Mouse (Mus musculus): ENCODE measurements around the gene Srgap3. TPM values are rescaled to one million over a fixed set of nuclear protein-coding genes. Genes with fewer than 3 reads are reported as not detected.

Srgap3 gene
- total RNA-seq, 1 experiment from 2014 or later: 9.6 TPM

DNA sequence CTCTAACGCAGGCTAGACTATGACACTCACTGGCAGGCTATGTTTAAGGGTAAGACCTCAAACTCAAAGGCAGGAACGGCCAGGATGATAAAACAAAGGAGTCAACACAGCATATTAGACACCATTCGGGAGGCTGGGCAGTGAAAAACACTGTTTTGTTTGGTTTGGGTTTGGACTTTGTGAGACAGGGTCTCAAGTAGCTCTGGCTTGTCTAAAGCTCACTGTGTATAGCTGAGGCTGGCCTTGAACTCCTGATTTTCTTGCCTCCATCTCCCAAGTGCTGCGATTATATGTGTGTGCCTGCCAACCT is 136.6 kb downstream of the Srgap3 start:
- ATAC-seq (replicated peaks in 1 of 2; ENCODE audit: insufficient read depth in 1 of 2, low FRiP score in 2 of 2, low TSS enrichment in 1 of 2, low read depth in 1 of 2, poor library complexity in 2 of 2, severe bottlenecking in 2 of 2): no peak

DNA sequence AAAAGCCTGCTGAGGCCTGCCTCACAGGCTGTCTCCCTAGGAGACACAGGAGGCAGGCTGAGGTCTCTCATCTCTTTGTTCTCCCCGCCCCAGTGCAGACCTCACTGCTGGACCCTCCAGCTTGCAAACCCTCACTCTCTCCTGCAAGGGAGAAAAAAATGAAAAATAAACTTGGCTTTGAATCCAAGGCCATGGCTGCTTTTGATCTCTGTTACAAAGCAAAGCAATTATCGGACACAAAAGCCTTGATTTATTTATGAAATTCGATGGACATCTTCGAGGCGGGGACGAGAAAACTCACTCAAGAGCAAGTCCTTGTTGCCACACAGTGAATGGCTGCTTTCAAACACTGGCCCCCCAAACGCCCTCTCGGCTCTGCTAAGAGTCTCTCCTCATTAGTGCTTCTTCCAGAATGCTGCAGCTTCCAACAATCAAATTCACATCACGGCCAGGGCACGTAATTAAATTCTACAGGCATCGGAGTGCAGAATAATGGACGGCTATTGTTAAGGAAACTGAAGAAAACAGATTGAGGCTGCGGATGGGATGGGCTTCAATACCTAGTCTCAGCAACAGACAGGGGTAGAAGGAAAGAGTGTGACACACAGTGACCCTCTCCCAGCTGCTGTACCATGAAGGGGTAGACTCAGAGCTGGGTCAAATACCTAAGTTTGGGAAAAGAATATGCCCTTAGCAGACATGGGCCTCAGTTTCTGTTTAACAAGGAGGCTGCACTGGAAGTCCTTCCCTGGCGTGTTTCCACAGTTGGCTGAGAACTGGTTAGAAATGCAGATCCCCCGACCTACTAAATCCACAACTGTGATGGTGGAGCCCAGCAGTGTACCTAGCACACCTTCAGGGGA is 137.2 kb downstream of the Srgap3 start:
- no peak for ATAC-seq (replicated peaks in 1 of 2; ENCODE audit: insufficient read depth in 1 of 2, low FRiP score in 2 of 2, low TSS enrichment in 1 of 2, low read depth in 1 of 2, poor library complexity in 2 of 2, severe bottlenecking in 2 of 2)

DNA sequence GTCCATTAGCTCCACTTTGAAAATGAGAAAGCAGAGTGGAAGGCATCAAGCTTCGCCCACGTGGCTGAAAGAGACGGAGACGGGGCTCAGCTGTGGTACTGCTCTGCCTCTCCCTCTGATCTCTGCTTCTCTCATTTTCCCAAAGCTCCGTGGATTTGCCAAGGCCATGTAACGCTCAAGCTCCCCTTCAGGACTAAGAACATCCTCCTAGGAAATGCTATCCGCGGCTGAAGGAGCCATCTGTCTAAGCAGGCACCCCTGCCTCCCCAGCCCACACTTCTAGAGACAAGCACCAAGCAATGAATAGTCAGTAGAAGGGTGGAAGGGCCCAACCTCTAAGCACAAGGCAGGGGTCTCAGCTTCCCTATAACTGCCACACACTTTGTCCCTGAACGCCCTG is 138.3 kb downstream of the Srgap3 start:
- ATAC-seq (replicated peaks in 1 of 2; ENCODE audit: insufficient read depth in 1 of 2, low FRiP score in 2 of 2, low TSS enrichment in 1 of 2, low read depth in 1 of 2, poor library complexity in 2 of 2, severe bottlenecking in 2 of 2): no peak

DNA sequence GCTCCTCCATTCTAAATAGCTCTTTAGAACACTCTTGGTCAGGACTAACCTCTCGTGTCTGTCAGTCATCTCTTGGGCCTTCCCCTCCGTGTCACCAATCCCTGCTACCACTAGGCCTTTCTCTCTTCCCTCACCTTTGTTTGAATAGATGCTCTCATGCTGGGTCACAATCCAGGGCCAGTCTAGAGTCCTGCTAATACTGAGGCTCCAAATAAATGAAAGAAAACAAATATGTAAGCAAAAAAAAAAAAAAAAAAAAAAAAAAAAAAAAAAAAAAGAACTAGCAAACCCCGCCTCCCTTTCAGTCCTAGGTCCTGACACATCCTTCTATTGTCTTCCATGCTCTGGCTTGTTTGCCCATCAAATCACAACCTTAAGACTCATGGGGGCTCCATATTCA is 145.1 kb downstream of the Srgap3 start:
- no peak for ATAC-seq (replicated peaks in 1 of 2; ENCODE audit: insufficient read depth in 1 of 2, low FRiP score in 2 of 2, low TSS enrichment in 1 of 2, low read depth in 1 of 2, poor library complexity in 2 of 2, severe bottlenecking in 2 of 2)

DNA sequence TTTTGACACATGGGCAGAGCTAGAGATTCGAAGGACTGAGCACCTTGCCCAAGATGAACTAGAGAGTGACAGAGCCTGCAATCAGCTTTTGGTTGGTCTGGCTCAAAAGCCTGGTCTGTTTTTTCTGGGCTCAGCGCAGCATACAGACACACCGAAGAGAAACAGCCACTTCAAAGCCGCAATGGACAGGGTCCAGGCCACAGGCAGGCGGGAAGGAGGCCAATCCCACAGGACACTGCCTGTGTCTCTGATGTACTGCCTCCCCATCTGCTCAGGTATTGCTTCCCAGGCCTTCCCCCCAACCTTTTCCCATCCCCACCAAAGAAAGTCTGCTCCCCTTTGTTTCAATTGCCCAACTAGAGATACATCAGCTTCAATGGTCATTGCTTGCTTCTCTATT is 148.7 kb downstream of the Srgap3 start:
- no peak for ATAC-seq (replicated peaks in 1 of 2; ENCODE audit: insufficient read depth in 1 of 2, low FRiP score in 2 of 2, low TSS enrichment in 1 of 2, low read depth in 1 of 2, poor library complexity in 2 of 2, severe bottlenecking in 2 of 2)

DNA sequence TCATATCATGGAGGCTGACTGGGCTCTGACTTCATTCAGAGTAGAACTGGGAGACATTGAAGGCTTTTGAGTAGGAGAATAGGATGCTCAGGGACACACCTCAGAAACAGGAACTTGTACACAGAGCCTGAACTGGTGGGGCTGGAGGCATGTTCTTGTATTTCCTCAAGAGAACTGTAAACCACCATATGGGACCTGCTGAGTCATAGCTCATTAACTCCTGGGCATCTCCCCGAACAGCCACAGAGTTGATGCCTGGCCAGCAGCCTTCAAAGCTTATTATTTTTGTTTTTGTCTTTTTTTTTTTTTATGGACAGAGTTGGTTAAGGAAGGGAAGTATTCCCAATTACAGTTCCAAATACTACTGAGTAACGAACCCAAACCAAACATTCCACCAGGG is 150.5 kb downstream of the Srgap3 start:
- ATAC-seq (replicated peaks in 1 of 2; ENCODE audit: insufficient read depth in 1 of 2, low FRiP score in 2 of 2, low TSS enrichment in 1 of 2, low read depth in 1 of 2, poor library complexity in 2 of 2, severe bottlenecking in 2 of 2): peak; percentile 93 to 96

DNA sequence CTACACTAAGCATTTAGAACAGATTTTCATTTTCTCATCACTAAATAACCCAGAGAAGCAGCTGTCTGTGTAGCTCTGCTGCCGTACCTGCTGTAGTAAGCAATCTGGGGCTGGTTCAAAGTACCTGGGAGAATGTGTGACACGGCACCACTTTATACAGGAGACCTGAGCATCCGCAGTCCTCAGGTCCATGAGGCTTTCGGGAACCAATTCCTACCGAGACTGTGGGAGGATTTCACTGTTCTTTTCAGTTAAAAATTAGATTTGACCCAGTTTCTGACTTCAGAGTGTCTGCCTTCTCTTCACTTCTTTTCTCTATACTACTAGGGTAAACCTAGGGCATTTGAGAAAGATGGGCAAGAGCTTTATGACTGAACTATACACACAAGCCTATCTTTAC is 153.2 kb downstream of the Srgap3 start:
- ATAC-seq (replicated peaks in 1 of 2; ENCODE audit: insufficient read depth in 1 of 2, low FRiP score in 2 of 2, low TSS enrichment in 1 of 2, low read depth in 1 of 2, poor library complexity in 2 of 2, severe bottlenecking in 2 of 2): no peak

DNA sequence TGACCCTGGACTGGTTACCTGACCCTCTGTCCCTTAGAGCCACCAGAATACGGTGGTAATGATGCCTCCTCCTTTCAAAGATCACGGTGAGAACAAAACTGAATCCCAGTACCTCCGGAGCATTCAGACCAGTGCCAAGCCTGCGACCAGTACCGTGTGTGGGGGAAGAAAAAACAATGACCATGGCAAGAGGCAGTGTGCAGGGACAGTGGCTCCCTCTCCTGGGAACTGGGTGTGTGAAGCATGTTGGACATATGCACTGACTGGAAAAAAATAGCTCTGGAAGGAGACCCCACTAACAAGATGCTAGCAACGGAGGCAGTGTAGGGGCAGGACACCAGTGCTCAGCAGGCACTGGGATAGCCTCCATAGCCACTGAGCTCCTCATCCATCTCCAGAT is 157.2 kb downstream of the Srgap3 start:
- no peak for ATAC-seq (replicated peaks in 1 of 2; ENCODE audit: insufficient read depth in 1 of 2, low FRiP score in 2 of 2, low TSS enrichment in 1 of 2, low read depth in 1 of 2, poor library complexity in 2 of 2, severe bottlenecking in 2 of 2)

DNA sequence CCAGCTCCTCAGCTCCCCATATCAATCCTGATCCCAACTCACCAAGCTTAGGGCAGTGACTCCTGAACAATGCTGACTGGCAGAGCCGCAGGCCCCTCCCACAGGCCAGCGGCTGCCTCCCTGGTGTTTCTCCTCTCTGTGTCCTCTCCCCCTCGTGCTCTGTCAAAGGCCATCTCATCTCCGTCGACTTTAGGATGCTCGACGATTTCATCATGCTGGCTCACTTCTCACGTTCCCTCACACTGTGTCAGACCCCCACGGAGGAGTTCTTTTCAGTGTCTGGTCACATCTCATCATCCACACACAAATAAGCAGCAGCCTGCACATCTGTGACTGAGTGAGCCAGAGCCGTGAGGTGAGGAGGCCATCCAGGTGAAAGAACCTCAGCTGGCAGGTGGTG is 158.4 kb downstream of the Srgap3 start:
- no peak for ATAC-seq (replicated peaks in 1 of 2; ENCODE audit: insufficient read depth in 1 of 2, low FRiP score in 2 of 2, low TSS enrichment in 1 of 2, low read depth in 1 of 2, poor library complexity in 2 of 2, severe bottlenecking in 2 of 2)

DNA sequence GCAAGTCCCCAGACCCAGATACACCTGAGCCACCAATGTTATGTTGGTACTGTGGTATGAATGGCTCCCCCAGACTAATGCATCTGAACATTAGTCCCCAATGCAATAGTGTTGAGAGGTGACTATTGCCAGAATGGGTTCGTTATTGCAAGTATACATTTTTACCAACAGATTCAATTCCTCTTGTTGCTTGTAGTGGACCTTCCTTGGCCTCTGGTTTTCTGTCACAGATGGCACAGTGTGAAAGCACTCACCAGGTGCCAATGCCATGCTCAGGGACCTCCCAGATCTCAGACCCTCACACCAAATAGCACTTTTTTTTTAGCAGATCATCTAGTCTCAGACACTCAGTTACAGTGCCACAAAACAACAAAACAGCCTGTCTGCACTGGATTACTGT is 158.9 kb downstream of the Srgap3 start:
- no peak for ATAC-seq (replicated peaks in 1 of 2; ENCODE audit: insufficient read depth in 1 of 2, low FRiP score in 2 of 2, low TSS enrichment in 1 of 2, low read depth in 1 of 2, poor library complexity in 2 of 2, severe bottlenecking in 2 of 2)

DNA sequence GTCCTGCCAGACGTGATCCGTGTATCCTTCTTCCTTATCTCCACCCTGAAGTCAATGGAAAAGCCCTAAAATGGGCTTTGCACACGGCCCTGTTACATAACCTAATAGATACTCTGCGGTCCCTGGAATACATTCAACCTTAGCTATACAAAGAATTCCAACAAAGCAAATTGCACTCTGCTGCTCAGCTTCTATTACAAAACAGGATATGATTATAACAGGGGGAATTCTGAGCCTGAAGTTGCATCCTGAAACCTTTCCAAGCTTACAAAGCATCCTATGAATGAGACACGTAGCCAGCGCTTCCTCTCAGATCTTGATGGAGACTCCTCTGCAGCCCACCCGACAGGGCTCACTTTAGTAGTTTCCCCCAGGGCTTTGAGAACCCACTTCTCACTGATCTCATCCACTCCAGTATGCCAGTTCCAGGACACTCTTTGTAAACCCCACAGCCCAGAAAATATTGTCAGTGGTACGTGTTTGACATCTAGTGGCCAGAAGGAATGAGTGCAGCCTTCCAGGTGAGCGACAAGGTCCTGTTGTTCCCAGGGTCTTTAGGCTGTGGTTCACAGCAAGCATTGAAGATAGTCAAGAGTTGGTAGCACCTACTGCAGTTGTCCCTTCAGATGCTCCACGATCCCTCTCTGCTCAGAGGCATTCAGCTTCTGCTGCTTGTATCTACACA is 165.5 kb downstream of the Srgap3 start:
- ATAC-seq (replicated peaks in 1 of 2; ENCODE audit: insufficient read depth in 1 of 2, low FRiP score in 2 of 2, low TSS enrichment in 1 of 2, low read depth in 1 of 2, poor library complexity in 2 of 2, severe bottlenecking in 2 of 2): no peak

DNA sequence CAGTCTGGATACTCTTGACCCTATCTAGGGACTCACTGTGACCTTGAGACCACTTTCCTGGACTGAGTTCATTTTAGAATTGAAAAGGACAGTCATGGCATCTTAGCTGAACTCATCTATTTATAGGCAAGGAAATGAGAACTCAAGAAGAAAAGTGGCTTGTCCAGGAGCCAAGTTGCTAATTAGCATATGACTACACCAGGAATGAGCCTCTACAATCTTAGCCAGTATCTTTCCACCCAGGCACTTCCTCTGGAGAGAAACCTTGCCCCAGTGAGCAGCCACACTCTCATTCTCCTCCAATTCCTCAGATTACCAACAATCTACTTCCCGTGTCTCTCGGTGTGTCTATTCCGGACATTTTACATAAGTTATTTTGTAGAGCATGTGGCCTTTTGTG is 168.9 kb downstream of the Srgap3 start:
- peak; percentile 57 to 68 for ATAC-seq (replicated peaks in 1 of 2; ENCODE audit: insufficient read depth in 1 of 2, low FRiP score in 2 of 2, low TSS enrichment in 1 of 2, low read depth in 1 of 2, poor library complexity in 2 of 2, severe bottlenecking in 2 of 2)

DNA sequence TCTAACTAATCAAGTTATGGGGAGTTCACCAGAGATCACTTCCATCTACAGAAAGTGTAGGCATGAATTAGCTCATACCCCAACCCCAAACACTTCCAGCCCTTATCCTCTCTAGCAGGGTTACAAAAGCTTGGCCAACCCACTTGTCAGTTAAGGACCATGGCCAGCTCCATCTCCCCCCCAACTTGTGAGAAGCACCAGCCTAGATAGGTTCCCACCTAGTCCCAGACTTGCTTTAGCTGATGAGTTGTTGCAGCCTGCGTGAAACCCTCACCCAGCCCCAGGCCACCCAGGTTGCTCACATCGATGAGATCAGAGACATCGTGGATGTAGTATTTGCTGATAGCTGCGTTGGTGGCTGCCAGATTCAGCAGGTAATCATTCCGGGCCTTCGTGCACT is 170.3 kb downstream of the Srgap3 start:
- ATAC-seq (replicated peaks in 1 of 2; ENCODE audit: insufficient read depth in 1 of 2, low FRiP score in 2 of 2, low TSS enrichment in 1 of 2, low read depth in 1 of 2, poor library complexity in 2 of 2, severe bottlenecking in 2 of 2): no peak

DNA sequence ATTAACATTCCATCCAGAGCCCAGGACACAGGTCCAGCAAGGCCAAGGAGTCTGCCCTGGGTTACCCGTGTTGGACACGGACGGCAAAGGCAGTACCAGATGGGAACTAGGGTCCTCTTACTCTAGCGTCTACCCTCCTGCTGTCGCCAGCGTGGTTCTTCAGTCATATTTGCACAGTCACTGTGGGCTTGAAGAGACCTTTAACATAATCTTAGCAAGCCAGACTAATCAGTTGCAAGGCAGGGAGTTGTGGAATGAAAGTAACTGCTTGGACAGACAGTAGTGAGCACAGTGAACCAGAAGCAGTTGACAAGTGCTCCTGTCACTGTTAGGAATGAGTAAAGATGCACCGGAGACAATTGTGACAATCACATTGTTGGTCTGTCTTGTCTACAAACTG is 173.3 kb downstream of the Srgap3 start:
- ATAC-seq (replicated peaks in 1 of 2; ENCODE audit: insufficient read depth in 1 of 2, low FRiP score in 2 of 2, low TSS enrichment in 1 of 2, low read depth in 1 of 2, poor library complexity in 2 of 2, severe bottlenecking in 2 of 2): no peak

DNA sequence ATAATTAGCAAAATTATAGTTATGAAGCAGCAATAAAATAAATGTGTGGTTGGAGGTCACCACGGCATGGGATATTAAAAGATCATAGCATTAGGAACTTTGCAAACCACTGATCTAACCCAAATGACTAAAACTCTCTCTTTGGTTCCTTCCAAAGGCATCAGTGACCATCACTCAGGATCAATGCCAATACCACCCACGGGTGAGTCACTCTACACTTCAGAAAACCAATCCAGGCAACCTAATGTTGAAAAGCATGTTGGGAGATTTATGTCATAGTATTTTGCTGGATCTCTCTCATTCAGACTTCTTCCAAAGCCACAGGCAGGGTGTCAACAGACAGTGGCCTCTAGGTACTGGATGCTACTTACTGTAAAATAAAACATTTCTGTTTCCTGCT is 176.1 kb downstream of the Srgap3 start:
- no peak for ATAC-seq (replicated peaks in 1 of 2; ENCODE audit: insufficient read depth in 1 of 2, low FRiP score in 2 of 2, low TSS enrichment in 1 of 2, low read depth in 1 of 2, poor library complexity in 2 of 2, severe bottlenecking in 2 of 2)

DNA sequence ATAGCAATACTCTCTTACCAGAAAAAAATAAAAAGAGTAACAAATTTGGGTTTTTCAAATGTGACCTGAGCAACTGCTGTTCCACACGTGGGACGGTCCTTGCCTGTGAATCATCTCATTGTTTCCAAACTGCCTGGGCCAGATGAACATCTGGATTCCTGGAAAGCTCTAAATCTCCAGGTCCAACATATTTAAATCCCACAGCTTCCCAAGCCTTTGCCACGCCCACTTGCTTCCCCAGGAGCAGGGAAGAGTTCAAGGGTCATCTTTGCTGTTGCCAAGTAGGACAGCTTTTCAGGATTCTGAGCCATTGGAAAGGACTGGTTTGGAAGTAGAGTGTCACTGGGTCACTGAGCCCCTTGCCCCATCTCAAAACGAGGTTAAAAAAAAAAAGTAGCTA is 188.5 kb downstream of the Srgap3 start:
- no peak for ATAC-seq (replicated peaks in 1 of 2; ENCODE audit: insufficient read depth in 1 of 2, low FRiP score in 2 of 2, low TSS enrichment in 1 of 2, low read depth in 1 of 2, poor library complexity in 2 of 2, severe bottlenecking in 2 of 2)

DNA sequence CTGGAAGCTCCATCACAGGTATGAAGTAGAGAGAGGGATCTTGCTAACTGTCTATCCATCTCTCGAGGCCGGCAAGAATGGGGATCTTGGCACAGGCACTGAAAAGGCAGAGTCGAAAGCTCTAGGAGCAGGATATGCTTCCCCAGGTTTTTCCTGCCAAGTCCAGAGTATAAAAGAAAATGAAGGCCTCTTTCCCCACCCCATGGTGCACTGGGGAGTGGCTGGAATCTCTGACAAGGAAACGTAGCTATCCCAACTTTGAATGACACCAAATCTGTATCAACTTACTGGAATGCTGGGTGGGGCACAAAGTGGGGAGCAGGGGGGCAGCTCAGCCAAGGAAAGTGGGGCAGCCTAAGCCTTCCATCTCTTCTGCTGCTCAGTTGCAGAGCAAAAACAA is 190.2 kb downstream of the Srgap3 start:
- ATAC-seq (replicated peaks in 1 of 2; ENCODE audit: insufficient read depth in 1 of 2, low FRiP score in 2 of 2, low TSS enrichment in 1 of 2, low read depth in 1 of 2, poor library complexity in 2 of 2, severe bottlenecking in 2 of 2): no peak

DNA sequence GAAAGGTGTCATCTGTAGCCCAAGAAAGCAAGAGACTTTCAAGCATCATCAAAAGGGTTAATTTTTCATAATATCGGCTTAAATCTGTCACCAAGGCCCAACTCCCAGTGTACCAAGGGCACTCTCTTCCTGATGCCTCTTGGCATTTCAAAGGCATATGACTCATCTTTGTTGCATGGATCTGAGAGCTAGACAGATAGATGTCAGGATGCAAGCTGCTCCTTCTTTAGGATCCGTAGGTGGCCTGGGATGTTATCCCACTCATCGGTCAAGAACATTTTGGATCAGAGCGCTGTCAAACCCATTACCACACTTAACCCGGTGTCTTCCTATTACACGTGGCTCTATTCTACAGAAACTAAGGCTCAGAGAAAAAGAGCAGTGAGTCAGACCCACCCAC is 192.1 kb downstream of the Srgap3 start:
- no peak for ATAC-seq (replicated peaks in 1 of 2; ENCODE audit: insufficient read depth in 1 of 2, low FRiP score in 2 of 2, low TSS enrichment in 1 of 2, low read depth in 1 of 2, poor library complexity in 2 of 2, severe bottlenecking in 2 of 2)

DNA sequence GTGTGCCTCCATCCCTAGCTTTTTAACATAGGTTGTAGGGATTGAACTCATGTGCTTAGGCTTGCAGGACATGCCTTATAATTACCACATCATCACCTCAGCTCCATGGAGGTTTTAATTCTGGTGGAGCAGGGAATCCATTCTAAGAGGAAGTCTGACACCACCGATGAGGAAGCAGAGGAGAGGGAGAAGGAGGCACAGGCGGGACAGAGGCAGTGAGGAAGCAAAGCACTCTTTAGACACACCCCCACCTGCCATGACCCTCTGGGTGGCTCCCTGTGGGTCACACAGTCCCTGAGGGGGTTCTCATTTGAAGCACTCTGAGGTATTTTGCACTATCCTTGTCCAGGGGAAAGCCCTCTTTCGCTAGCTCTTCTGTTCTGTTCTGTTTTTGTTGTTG is 194.5 kb downstream of the Srgap3 start:
- ATAC-seq (replicated peaks in 1 of 2; ENCODE audit: insufficient read depth in 1 of 2, low FRiP score in 2 of 2, low TSS enrichment in 1 of 2, low read depth in 1 of 2, poor library complexity in 2 of 2, severe bottlenecking in 2 of 2): no peak
